Mouse (Mus musculus): ENCODE data around the gene Slc30a7.

DNA sequence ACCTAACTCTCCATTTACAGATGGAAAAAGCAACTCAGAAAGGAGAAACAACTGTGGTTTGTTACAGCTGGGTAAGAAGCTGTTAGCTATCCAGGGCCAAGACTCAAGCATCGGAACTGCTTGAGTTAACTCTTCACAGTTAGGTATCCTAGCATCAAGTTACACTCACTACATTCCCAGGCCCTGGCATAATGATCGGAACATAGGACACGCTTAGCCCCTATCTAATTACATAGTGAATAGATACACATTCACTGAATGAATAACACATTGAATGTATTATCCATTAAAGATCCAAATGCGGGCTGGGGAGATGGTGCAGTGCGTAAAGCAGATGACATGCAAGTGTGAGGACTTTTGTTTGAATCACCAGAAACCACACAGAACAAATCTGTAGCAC, 43.1 kb downstream of the Slc30a7 start:
- TF ChIP-seq CTCF (IDR thresholded peaks at IDR 0.05; ENCODE audit: low read depth) (no peak), EP300 (IDR thresholded peaks at IDR 0.05; ENCODE audit: low read depth) (no peak)
